Mouse (Mus musculus) CH12.LX (cell line): ENCODE data around the gene Vps9d1.
A peak's percentile ranks its signal among the peaks of the same experiment; 100 is the strongest.

Source experiments
- CHD2 ChIP-seq: IDR thresholded peaks from 2 replicates; pipeline ENCODE4 v1.6.1; 2011; ENCODE audit warnings: low read length, improper control_type of control experiment
- CTCF ChIP-seq, 2 experiments: IDR thresholded peaks in 1 of 2; conservative IDR thresholded peaks in 1 of 2; 2 replicates each; pipeline ENCODE4 v1.5.1; 2011 to 2012; ENCODE audit warnings: low read depth in 2 of 2, low read length in 2 of 2, improper control_type of control experiment in 1 of 2, inconsistent platforms in 1 of 2, mild to moderate bottlenecking in 1 of 2, moderate library complexity in 1 of 2
- GABPA ChIP-seq: IDR thresholded peaks from 2 replicates; pipeline ENCODE4 v1.6.1; 2012; ENCODE audit warnings: low read depth, low read length, improper control_type of control experiment, inconsistent platforms; ENCODE audit not compliant: insufficient replicate concordance
- HCFC1 ChIP-seq: IDR thresholded peaks from 2 replicates; pipeline ENCODE4 v1.6.1; 2012; ENCODE audit warnings: low read depth, mild to moderate bottlenecking, inconsistent platforms, low read length, improper control_type of control experiment
- POLR2A ChIP-seq: IDR thresholded peaks from 2 replicates; pipeline ENCODE4 v1.6.1; 2011; ENCODE audit warnings: low read depth, mild to moderate bottlenecking, improper control_type of control experiment, low read length
- TCF12 ChIP-seq: IDR thresholded peaks from 2 replicates; pipeline ENCODE4 v1.6.1; 2014; ENCODE audit warnings: low read depth, mild to moderate bottlenecking, inconsistent platforms, low read length, improper control_type of control experiment
- UBTF ChIP-seq: IDR thresholded peaks from 2 replicates; pipeline ENCODE4 v1.6.1; 2012; ENCODE audit warnings: low read depth, mild to moderate bottlenecking, inconsistent platforms, low read length, improper control_type of control experiment, moderate library complexity
- ZNF384 ChIP-seq: IDR thresholded peaks from 2 replicates; pipeline ENCODE4 v1.6.1; 2012; ENCODE audit warnings: low read depth, low read length, improper control_type of control experiment, inconsistent platforms

DNA sequence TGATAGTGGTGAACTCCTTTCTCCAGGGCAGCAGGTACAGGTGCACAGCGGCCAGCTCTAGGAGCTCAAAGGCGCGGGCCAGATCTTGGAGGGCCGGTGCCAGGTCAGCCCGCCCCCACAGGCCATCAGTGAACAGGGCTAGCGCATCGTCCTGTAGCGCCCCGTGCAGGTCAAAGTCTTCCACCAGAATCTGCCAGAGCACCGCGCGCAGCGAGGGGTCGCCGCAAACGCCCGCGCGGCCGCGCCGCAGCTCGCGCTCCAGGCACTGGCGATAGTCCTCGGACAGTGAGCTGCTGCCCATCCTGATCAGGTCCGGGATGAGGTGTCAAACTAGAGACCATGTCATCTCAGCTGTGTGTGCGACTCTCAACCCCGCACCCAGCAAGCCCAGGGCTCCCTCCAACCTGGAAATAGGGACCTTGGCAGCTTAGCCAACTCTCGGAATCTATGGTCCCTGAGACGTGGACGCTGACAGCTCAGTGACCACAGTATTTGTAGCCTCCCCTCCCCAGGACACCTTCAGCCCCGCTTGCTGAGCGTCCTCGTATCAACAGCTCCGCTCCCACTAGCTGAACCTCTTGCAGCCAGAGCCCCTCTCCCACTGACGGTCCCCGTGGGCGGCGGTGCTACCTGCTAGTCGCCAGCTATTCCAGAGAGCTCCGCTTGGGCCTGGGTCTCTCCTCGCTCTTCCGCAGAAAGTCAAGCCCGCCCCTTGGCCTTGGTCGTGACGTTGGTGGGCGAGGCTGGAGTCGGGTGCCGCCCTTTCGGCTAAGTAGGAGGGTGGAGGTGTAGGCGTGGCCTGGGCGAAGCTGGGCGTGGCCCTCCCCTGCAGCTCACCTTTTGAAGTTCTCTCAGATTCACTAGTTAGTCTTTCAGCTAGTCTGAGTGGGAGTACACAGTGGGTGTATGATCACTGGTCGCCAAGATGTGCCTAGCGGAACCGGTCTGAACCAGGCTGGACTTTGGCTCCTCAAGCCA lies 18.3 kb downstream of the Vps9d1 start, which contains the start of gene Spata2l:
- TF ChIP-seq CTCF (conservative IDR thresholded peaks at IDR 0.05 in 1 of 2, IDR thresholded peaks at IDR 0.05 in 1 of 2; ENCODE audit: low read depth in 2 of 2, low read length in 2 of 2) = peak in 1 of 2 experiments; percentile 31; a peak in 2 of 4 replicates
- TF ChIP-seq GABPA = no peak
- TF ChIP-seq POLR2A = peak; percentile 49; the same call in 1 of the 2 replicates
- no peak for TF ChIP-seq TCF12
- no peak for TF ChIP-seq HCFC1
- TF ChIP-seq CHD2 = no peak
- no peak for TF ChIP-seq ZNF384
- TF ChIP-seq UBTF = no peak
